Mouse (Mus musculus): ENCODE data around the gene Iqcm.

Gene Iqcm

DNA sequence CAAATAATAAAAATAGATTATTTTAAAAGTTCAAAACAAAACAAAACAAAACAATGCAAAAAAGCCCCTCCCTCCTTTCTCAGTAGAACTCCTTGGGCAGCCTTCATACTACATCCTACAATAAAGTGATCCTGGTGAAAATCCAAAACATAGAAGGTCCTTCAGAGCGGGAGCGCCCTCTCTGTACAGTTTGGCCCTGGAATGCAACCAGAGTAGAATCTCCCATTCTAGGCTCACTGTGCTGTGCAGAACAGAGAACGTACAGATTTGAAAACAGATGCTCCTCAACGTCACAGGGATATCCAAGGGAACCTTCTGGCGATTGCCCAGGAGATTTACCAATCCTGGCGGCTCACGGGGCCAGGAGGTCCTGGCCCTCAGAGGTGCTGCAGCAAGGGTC, at the start of gene Iqcm:
Gene Iqcm (plus strand): TSS at position 301 of the 400 bp plus-strand sequence.
- TF ChIP-seq GATA4 (IDR thresholded peaks at IDR 0.05; ENCODE audit: insufficient replicate concordance, low read length), result no peak

DNA sequence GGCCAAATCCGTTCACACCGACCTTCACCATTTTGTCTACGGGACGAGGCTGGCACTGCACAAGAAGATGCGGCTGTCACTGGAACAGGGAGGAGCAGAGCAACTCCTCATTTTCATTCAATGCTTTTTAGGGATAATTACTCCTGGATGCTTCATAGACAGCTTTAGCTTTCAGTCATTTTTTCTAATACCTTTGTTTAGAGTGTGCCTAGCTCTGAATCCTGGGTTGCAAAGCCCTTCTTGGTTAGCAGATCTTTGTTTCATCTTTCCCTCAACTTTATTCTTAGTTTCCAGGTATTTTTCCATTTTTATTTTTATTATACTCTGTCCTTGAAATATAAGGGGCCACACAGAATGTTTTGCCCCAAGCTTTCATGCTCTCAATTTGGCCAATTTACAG, 42.0 kb upstream of the Iqcm start, which contains the start of gene Gm10358:
Gene Gm10358 (minus strand): TSS at position 101 of the 400 bp plus-strand sequence.
- TF ChIP-seq GATA4 (IDR thresholded peaks at IDR 0.05; ENCODE audit: insufficient replicate concordance, low read length), result no peak

DNA sequence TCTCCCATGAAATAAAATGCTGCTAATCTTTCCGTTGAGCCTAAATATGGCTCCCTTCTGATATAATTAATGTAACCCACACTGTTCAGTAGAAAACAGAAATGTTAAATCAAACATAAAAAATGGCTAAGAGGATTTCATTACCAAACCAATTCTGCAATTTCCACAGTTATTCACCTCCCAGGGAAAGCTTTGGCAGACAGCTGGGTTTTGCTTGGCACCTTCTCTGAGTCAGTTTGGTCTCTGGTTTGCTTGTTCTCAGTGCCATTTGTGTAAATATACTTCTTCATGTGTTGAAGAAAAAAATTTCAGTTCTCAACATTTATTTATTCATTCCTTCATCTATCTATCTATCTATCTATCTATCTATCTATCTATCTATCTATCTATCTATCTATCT, 28.3 kb downstream of the Iqcm start:
- TF ChIP-seq GATA4 (IDR thresholded peaks at IDR 0.05; ENCODE audit: insufficient replicate concordance, low read length), result no peak

DNA sequence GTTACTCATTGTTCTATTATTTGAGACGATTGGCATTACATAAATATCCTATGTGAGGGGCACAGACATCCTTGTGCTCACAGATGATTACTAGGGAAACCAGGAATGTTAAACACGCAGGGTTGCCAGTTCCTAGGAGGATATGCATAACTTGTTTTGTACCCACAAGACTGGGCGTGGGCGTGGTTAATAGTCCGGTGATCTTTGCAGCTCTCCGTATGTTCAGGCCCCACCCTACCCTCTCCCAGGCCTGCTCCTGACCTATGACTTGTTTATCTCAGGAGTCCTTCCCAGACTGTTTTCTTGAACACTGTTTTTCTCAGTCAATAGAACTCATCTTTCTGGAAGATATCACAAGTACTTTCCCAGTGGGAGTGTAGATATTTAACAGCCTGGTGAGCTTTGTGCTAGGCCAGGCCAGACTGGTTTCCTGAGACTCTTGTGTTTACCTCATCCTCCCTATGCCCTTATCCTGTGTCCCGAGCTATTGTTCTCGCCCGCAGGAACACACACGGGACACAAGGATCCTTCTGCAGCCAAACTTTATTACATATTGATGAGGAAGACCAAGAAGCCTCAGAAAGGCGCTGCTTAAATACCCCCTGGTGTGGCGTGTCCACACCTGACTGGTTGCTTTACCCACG, 40.7 kb downstream of the Iqcm start:
- TF ChIP-seq GATA4 (IDR thresholded peaks at IDR 0.05; ENCODE audit: insufficient replicate concordance, low read length), result no peak

- no peak for TF ChIP-seq GATA4 (IDR thresholded peaks at IDR 0.05; ENCODE audit: insufficient replicate concordance, low read length)
These were observed 60.8 kb downstream of the Iqcm start for GRCm38 (mm10) chr8:75509299-75509698.

- TF ChIP-seq GATA4 (IDR thresholded peaks at IDR 0.05; ENCODE audit: insufficient replicate concordance, low read length), result no peak
These were observed 65.3 kb downstream of the Iqcm start for GRCm38 (mm10) chr8:75513786-75514185.

DNA sequence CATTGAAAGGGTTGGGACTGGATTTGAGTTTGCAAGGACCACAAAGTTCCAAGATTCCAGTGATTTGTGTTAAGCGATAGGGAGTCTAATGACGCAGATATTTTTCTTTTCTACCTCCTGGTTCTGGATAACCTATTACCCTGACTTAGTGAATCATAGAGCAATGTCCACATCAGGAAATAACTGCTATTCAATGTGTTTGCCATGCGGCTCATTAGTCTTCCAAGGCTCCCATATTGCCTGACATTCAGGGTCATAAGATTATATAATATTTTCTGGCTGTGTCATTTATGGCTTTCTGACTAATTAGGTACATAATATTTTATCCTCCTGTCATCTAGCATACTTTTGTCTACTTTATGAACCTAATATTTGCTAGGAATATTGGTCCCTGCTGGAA, 100.8 kb downstream of the Iqcm start:
- TF ChIP-seq GATA4 (IDR thresholded peaks at IDR 0.05; ENCODE audit: insufficient replicate concordance, low read length), result no peak

- no peak for TF ChIP-seq GATA4 (IDR thresholded peaks at IDR 0.05; ENCODE audit: insufficient replicate concordance, low read length)
These were observed 147.8 kb downstream of the Iqcm start for GRCm38 (mm10) chr8:75596281-75596680.

- no peak for TF ChIP-seq GATA4 (IDR thresholded peaks at IDR 0.05; ENCODE audit: insufficient replicate concordance, low read length)
These were observed 194.5 kb downstream of the Iqcm start for GRCm38 (mm10) chr8:75642958-75643357.

- TF ChIP-seq GATA4 (IDR thresholded peaks at IDR 0.05; ENCODE audit: insufficient replicate concordance, low read length), result no peak
These were observed 210.8 kb downstream of the Iqcm start for GRCm38 (mm10) chr8:75659287-75659686.

DNA sequence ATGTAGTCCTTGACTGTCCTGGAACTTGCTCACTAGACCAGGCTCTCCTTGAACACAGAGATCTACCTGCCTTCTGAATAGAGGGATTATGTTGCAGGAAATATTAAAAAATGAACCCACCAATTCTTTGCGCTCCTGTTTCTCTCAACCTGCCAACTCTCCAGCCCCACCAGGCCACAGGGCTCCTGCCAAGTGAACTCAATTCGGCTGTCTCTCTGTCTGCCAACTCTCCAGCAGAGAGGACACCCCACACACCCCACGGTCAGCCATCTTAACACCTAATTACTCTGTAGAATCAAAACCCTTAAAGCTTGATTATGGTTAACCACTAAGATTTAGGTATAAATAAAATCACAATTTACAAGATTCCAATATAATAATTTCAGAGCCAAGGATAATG, 298.1 kb downstream of the Iqcm start:
- no peak for TF ChIP-seq GATA4 (IDR thresholded peaks at IDR 0.05; ENCODE audit: insufficient replicate concordance, low read length)

DNA sequence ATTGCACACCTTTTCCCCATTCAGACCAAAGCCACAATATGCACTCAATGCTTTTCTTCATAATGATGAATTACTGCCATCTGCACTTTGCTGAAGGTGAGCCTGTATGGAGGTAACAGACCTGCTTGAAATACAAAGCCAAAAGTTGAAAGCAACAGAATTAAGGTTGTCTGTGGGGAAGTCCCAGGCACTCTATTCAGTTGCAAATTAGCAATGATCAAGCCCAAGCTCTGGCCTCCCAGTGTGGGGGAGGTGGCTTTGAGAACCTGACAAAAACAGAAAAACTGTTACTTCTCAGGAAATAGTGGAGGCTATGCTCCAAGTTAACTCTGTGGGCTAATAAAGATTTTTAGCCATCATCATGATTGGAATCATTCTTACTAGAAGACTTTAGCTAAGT, 307.1 kb downstream of the Iqcm start:
- no peak for TF ChIP-seq GATA4 (IDR thresholded peaks at IDR 0.05; ENCODE audit: insufficient replicate concordance, low read length)

- TF ChIP-seq GATA4 (IDR thresholded peaks at IDR 0.05; ENCODE audit: insufficient replicate concordance, low read length), result no peak
These were observed 380.1 kb downstream of the Iqcm start for GRCm38 (mm10) chr8:75828468-75829132.

DNA sequence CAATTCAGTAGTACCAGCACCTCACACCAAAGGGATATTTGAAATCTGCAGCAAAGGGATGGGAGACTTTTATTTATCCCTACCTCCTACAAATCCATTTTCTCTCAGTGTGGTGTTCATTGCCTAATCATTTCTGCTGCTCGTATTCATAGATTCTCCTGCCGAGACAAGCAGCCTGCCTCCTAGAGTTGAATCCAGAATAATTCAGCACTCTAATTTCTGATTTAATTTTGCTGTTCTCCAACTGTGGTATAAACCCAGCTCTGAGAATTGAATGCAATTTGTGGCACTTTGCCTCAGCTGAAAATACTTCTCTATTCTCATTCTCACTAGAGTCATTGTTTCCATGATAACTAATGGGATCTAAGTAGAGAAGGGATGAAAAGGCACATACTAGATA, 386.8 kb downstream of the Iqcm start:
- no peak for TF ChIP-seq GATA4 (IDR thresholded peaks at IDR 0.05; ENCODE audit: insufficient replicate concordance, low read length)

GRCm38 (mm10) chr8:75917603-75918344, 469.3 kb downstream of the Iqcm start:
- no peak for TF ChIP-seq GATA4 (IDR thresholded peaks at IDR 0.05; ENCODE audit: insufficient replicate concordance, low read length)

DNA sequence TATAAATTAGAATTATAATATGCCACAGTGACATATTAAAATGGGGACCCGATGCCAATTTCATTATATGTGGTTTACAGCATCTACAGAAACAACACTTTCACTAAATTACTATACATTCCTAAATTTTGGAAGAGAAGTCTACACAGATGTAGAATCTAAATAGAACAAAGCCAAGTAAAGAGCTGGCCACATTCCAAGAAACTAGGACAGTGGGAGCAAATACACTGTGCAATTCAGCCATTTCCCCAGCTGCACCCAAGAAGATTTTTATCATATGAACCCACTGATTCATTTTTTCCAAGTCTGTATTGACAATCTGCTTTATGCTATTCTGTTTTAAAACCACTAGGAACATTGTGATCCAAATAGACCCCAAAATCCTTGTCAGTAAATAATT, 500.7 kb downstream of the Iqcm start:
- TF ChIP-seq GATA4 (IDR thresholded peaks at IDR 0.05; ENCODE audit: insufficient replicate concordance, low read length), result no peak

All from liver, adult (tissue).